Mouse (Mus musculus): ENCODE data around the gene Dock3.

GRCm38 (mm10) chr9:107277603-107278002, 45.9 kb upstream of the Dock3 start:
- TF ChIP-seq POLR2A (IDR thresholded peaks at IDR 0.05; ENCODE audit: insufficient read depth, low read length) (no peak), CTCF (IDR thresholded peaks at IDR 0.05; ENCODE audit: low read depth, low read length) (no peak), EP300 (IDR thresholded peaks at IDR 0.05; ENCODE audit: insufficient read depth, low read depth, low read length) (no peak)

Measured in ES-Bruce4 (cell line).